Mouse (Mus musculus): ENCODE measurements around the gene Cyp2e1.
A peak's percentile ranks its signal among the peaks of the same experiment; 100 is the strongest.
"Not testable (repeated sequence)": the region's sequence is repeated elsewhere in the genome, so short reads cannot be mapped to it uniquely, and the experiment has no call there.

The Cyp2e1 gene

GRCm38 (mm10) chr7:140763447-140764020 lies at the start of gene Cyp2e1:
Gene Cyp2e1 (plus strand): TSS chr7:140763739.
- DNase-seq (ENCODE audit: low spot score), result no peak

- DNase-seq (ENCODE audit: low spot score), result no peak
Observed at GRCm38 (mm10) chr7:140717155-140718055, 46.1 kb upstream of the Cyp2e1 start.

GRCm38 (mm10) chr7:140721095-140721494 lies 42.4 kb upstream of the Cyp2e1 start:
- DNase-seq (ENCODE audit: low spot score), result no peak

GRCm38 (mm10) chr7:140725558-140725957 lies 38.0 kb upstream of the Cyp2e1 start:
- DNase-seq (ENCODE audit: low spot score), result no peak

- no peak for DNase-seq (ENCODE audit: low spot score)
Observed at GRCm38 (mm10) chr7:140733162-140733561, 30.4 kb upstream of the Cyp2e1 start.

GRCm38 (mm10) chr7:140747402-140747801 lies 16.1 kb upstream of the Cyp2e1 start:
- no peak for DNase-seq (ENCODE audit: low spot score)

GRCm38 (mm10) chr7:140748116-140748826 lies 15.3 kb upstream of the Cyp2e1 start:
- DNase-seq (ENCODE audit: low spot score), result no peak

- no peak for DNase-seq (ENCODE audit: low spot score)
Observed at GRCm38 (mm10) chr7:140748827-140749160, 14.7 kb upstream of the Cyp2e1 start.

- DNase-seq (ENCODE audit: low spot score), result no peak
Observed at GRCm38 (mm10) chr7:140754556-140754955, 9.0 kb upstream of the Cyp2e1 start.

- DNase-seq (ENCODE audit: low spot score), result no peak
Observed at GRCm38 (mm10) chr7:140756151-140756854, 7.2 kb upstream of the Cyp2e1 start.

GRCm38 (mm10) chr7:140760647-140761046 lies 2.9 kb upstream of the Cyp2e1 start:
- DNase-seq (ENCODE audit: low spot score), result no peak

GRCm38 (mm10) chr7:140765391-140765790 lies 1.9 kb downstream of the Cyp2e1 start:
- DNase-seq (ENCODE audit: low spot score), result not testable (repeated sequence)

- DNase-seq (ENCODE audit: low spot score), result no peak
Observed at GRCm38 (mm10) chr7:140765888-140766739, 2.6 kb downstream of the Cyp2e1 start.

GRCm38 (mm10) chr7:140780548-140780947 lies 17.0 kb downstream of the Cyp2e1 start:
- no peak for DNase-seq (ENCODE audit: low spot score)

GRCm38 (mm10) chr7:140787406-140788052 lies 24.0 kb downstream of the Cyp2e1 start, which contains the start of gene Syce1:
Gene Syce1 (minus strand): TSS chr7:140787852.
- DNase-seq (ENCODE audit: low spot score), result no peak

GRCm38 (mm10) chr7:140788053-140788435 lies 24.5 kb downstream of the Cyp2e1 start:
- DNase-seq (ENCODE audit: low spot score), result no peak

GRCm38 (mm10) chr7:140793541-140793940 lies 30.0 kb downstream of the Cyp2e1 start:
- DNase-seq (ENCODE audit: low spot score), result no peak

- DNase-seq (ENCODE audit: low spot score), result no peak
Observed at GRCm38 (mm10) chr7:140797619-140798018, 34.1 kb downstream of the Cyp2e1 start.

GRCm38 (mm10) chr7:140798212-140798611 lies 34.7 kb downstream of the Cyp2e1 start:
- DNase-seq (ENCODE audit: low spot score), result no peak

- no peak for DNase-seq (ENCODE audit: low spot score)
Observed at GRCm38 (mm10) chr7:140802629-140803028, 39.1 kb downstream of the Cyp2e1 start.

GRCm38 (mm10) chr7:140805704-140806103 lies 42.2 kb downstream of the Cyp2e1 start:
- DNase-seq (ENCODE audit: low spot score), result peak; percentile 33

Measured in ovary, postnatal 36 days (tissue).